Comparison of ENCODE assay signal across 20 mouse cellular contexts in genomic region chr7:28165406-28165805, GRCm38 (mm10). TPM values are rescaled to one million over a fixed set of nuclear protein-coding genes. Genes with fewer than 3 reads are reported as not detected.
DNase-seq lines count a peak whose midpoint lies in the region; ATAC-seq and TF ChIP-seq lines count a peak whose summit lies in the region.
"Had no signal": no experiment of that assay in that cellular context is flagged by ENCODE, and none has a peak within 500 bp of the region (broad histone marks: within the 10 kb centered on the region; RNA-seq: fewer than 3 reads in every experiment).

No protein-coding gene starts in this region.

- no peak for DNase-seq in midbrain, postnatal 0 days (ENCODE audit: low spot score)
- no peak for DNase-seq in midbrain, embryonic 11.5 days (ENCODE audit: low spot score, missing footprints)
- peak; percentile 59 for DNase-seq in MEL (ENCODE audit: low read depth, low spot score)
- no peak for DNase-seq in stomach, postnatal 0 days (ENCODE audit: low spot score)
- no peak for DNase-seq in heart, adult 8-10 months (ENCODE audit: low spot score)
- DNase-seq: adrenal gland, postnatal 10 days; cerebellum, adult 9-10 months; embryo, embryonic 11 days; heart, adult 11 months; kidney, adult 11 months; lung, adult 2 months; right cerebral cortex, postnatal 14 days had no signal

- no peaks in the 10 kb centered on the region for H3K4me1 ChIP-seq in intestine, postnatal 0 days (replicated peaks; ENCODE audit: control insufficient read depth, insufficient read depth, low read length)
- peaks cover 10% of the 10 kb centered on the region for H3K4me1 ChIP-seq in intestine, embryonic 15.5 days (replicated peaks)
- 0 out of 2 replicates have a peak, but pooled peaks cover under 1% of the 10 kb centered on the region for H3K4me1 ChIP-seq in midbrain, postnatal 0 days (ENCODE audit: insufficient read depth, low read length)
- peaks cover 8% of the 10 kb centered on the region for H3K4me1 ChIP-seq in midbrain, embryonic 11.5 days (ENCODE audit: control insufficient read depth, insufficient read depth, low read length)
- H3K4me1 ChIP-seq in MEL (ENCODE audit: control insufficient read depth in 1 of 2, insufficient read depth in 2 of 2, low read length in 2 of 2), result peaks cover 0 to 6% of the 10 kb centered on the region in 2 experiments; a peak in 2 of 4 replicates
- H3K4me1 ChIP-seq in stomach, postnatal 0 days (replicated peaks; ENCODE audit: control insufficient read depth, insufficient read depth), result no peaks in the 10 kb centered on the region

- ATAC-seq in intestine, postnatal 0 days, result no peak
- no peak for ATAC-seq in intestine, embryonic 15.5 days
- no peak for ATAC-seq in midbrain, postnatal 0 days (ENCODE audit: low FRiP score)
- no peak for ATAC-seq in midbrain, embryonic 11.5 days (ENCODE audit: low FRiP score)
- no peak for ATAC-seq in stomach, postnatal 0 days (ENCODE audit: low FRiP score, low TSS enrichment)
- ATAC-seq: forebrain, embryonic 14.5 days; midbrain, embryonic 16.5 days had no signal

- H3K9me3 ChIP-seq in intestine, postnatal 0 days (ENCODE audit: control insufficient read depth), result no peaks in the 10 kb centered on the region
- no peaks in the 10 kb centered on the region for H3K9me3 ChIP-seq in intestine, embryonic 15.5 days
- H3K9me3 ChIP-seq in midbrain, postnatal 0 days (ENCODE audit: low read length), result no peaks in the 10 kb centered on the region
- H3K9me3 ChIP-seq in midbrain, embryonic 11.5 days (ENCODE audit: control insufficient read depth, low read length), result no peaks in the 10 kb centered on the region
- no peaks in the 10 kb centered on the region for H3K9me3 ChIP-seq in MEL (replicated peaks; ENCODE audit: insufficient read depth, low read length)
- no peaks in the 10 kb centered on the region for H3K9me3 ChIP-seq in stomach, postnatal 0 days (ENCODE audit: control insufficient read depth, low read length)
- H3K9me3 ChIP-seq: hindbrain, embryonic 13.5 days had no signal

- H3K9ac ChIP-seq in intestine, postnatal 0 days (ENCODE audit: low read depth, low read length), result no peak overlapping the region
- H3K9ac ChIP-seq in intestine, embryonic 15.5 days, result no peak overlapping the region
- H3K9ac ChIP-seq in midbrain, postnatal 0 days (replicated peaks; ENCODE audit: low read length, poor library complexity, severe bottlenecking), result no peak overlapping the region
- H3K9ac ChIP-seq in midbrain, embryonic 11.5 days (ENCODE audit: low read length), result no peak overlapping the region
- no peak overlapping the region for H3K9ac ChIP-seq in MEL (ENCODE audit: control insufficient read depth, low read depth, low read length, poor library complexity, severe bottlenecking)
- H3K9ac ChIP-seq in stomach, postnatal 0 days (ENCODE audit: low read length), result no peak overlapping the region
- H3K9ac ChIP-seq: hindbrain, embryonic 13.5 days; limb, embryonic 13.5 days had no signal

- H3K27me3 ChIP-seq in intestine, postnatal 0 days (replicated peaks; ENCODE audit: control insufficient read depth, insufficient read depth, low read length), result no peaks in the 10 kb centered on the region
- no peaks in the 10 kb centered on the region for H3K27me3 ChIP-seq in intestine, embryonic 15.5 days (replicated peaks)
- no peaks in the 10 kb centered on the region for H3K27me3 ChIP-seq in midbrain, postnatal 0 days (ENCODE audit: insufficient read depth, low read length)
- no peaks in the 10 kb centered on the region for H3K27me3 ChIP-seq in midbrain, embryonic 11.5 days (ENCODE audit: control insufficient read depth, insufficient read depth, low read length)
- H3K27me3 ChIP-seq in MEL (ENCODE audit: control insufficient read depth in 1 of 2, insufficient read depth in 2 of 2, low read length in 2 of 2), result no peaks in the 10 kb centered on the region
- H3K27me3 ChIP-seq in stomach, postnatal 0 days (ENCODE audit: control insufficient read depth, insufficient read depth, low read length), result no peaks in the 10 kb centered on the region
- H3K27me3 ChIP-seq: hindbrain, embryonic 13.5 days; limb, embryonic 13.5 days had no signal

- no peak for TF ChIP-seq POLR2A in MEL (IDR thresholded peaks at IDR 0.05; ENCODE audit: control insufficient read depth in 1 of 2, insufficient read depth in 1 of 2, low read depth in 1 of 2, low read length in 2 of 2, poor library complexity in 1 of 2)

- TF ChIP-seq EP300 in MEL (IDR thresholded peaks at IDR 0.05; ENCODE audit: low read depth in 1 of 2, low read length in 2 of 2), result no peak
- no peak for TF ChIP-seq EP300 in stomach, postnatal 0 days (optimal IDR thresholded peaks at IDR 0.05)

- 81% methylated on average over 6 of the region's 6 CpGs for WGBS in intestine, postnatal 0 days
- WGBS in intestine, embryonic 15.5 days, result 82% methylated on average over 6 of the region's 6 CpGs
- 84% methylated on average over 6 of the region's 6 CpGs for WGBS in midbrain, postnatal 0 days
- 73% methylated on average over 6 of the region's 6 CpGs for WGBS in midbrain, embryonic 11.5 days
- WGBS in stomach, postnatal 0 days, result 79% methylated on average over 6 of the region's 6 CpGs

- TF ChIP-seq RAD21 in MEL (IDR thresholded peaks at IDR 0.05; ENCODE audit: low read depth, low read length), result no peak

- peaks cover 12% of the 10 kb centered on the region for H3K79me2 ChIP-seq in MEL (ENCODE audit: control insufficient read depth, insufficient read depth, low read length, poor library complexity)

- peak; percentile 47 for TF ChIP-seq CTCF in intestine, postnatal 0 days (IDR thresholded peaks at IDR 0.05; ENCODE audit: low read depth)
- peak; percentile 20; the same call in 1 of the 2 replicates for TF ChIP-seq CTCF in midbrain, postnatal 0 days (IDR thresholded peaks at IDR 0.05)
- peak; percentile 26 to 53 (median 50) for TF ChIP-seq CTCF in MEL (IDR thresholded peaks at IDR 0.05 in 2 of 3, conservative IDR thresholded peaks at IDR 0.05 in 1 of 3; ENCODE audit: control insufficient read depth in 1 of 3, insufficient read depth in 1 of 3, low read depth in 2 of 3, low read length in 3 of 3, poor library complexity in 1 of 3, severe bottlenecking in 1 of 3)
- peak; percentile 40 for TF ChIP-seq CTCF in stomach, postnatal 0 days (IDR thresholded peaks at IDR 0.05; ENCODE audit: low read depth)

- H3K4me3 ChIP-seq in intestine, postnatal 0 days (ENCODE audit: low read depth, low read length), result no peak overlapping the region
- no peak overlapping the region for H3K4me3 ChIP-seq in intestine, embryonic 15.5 days (replicated peaks)
- H3K4me3 ChIP-seq in midbrain, postnatal 0 days (ENCODE audit: low read depth, low read length), result no peak overlapping the region
- H3K4me3 ChIP-seq in midbrain, embryonic 11.5 days (ENCODE audit: low read depth, low read length), result no peak overlapping the region
- H3K4me3 ChIP-seq in MEL (ENCODE audit: control insufficient read depth in 1 of 2, insufficient read depth in 1 of 2, low read depth in 2 of 2, low read length in 2 of 2), result no peak overlapping the region
- no peak overlapping the region for H3K4me3 ChIP-seq in stomach, postnatal 0 days (ENCODE audit: low read depth, low read length)
- H3K4me3 ChIP-seq: hindbrain, embryonic 13.5 days; limb, embryonic 13.5 days had no signal

- no peaks in the 10 kb centered on the region for H3K36me3 ChIP-seq in intestine, postnatal 0 days (ENCODE audit: control insufficient read depth, insufficient read depth)
- no peaks in the 10 kb centered on the region for H3K36me3 ChIP-seq in intestine, embryonic 15.5 days
- no peaks in the 10 kb centered on the region for H3K36me3 ChIP-seq in midbrain, postnatal 0 days (ENCODE audit: insufficient read depth, low read length)
- no peaks in the 10 kb centered on the region for H3K36me3 ChIP-seq in midbrain, embryonic 11.5 days (ENCODE audit: control insufficient read depth, insufficient read depth, low read length)
- no peaks in the 10 kb centered on the region; a peak in 1 of 4 replicates for H3K36me3 ChIP-seq in MEL (ENCODE audit: control insufficient read depth in 1 of 2, insufficient read depth in 2 of 2, low read length in 2 of 2)
- no peaks in the 10 kb centered on the region for H3K36me3 ChIP-seq in stomach, postnatal 0 days (ENCODE audit: control insufficient read depth, insufficient read depth, low read length)
- H3K36me3 ChIP-seq: hindbrain, embryonic 13.5 days; limb, embryonic 13.5 days had no signal

- H3K27ac ChIP-seq in intestine, postnatal 0 days (ENCODE audit: low read depth, low read length), result no peak overlapping the region
- H3K27ac ChIP-seq in intestine, embryonic 15.5 days, result no peak overlapping the region
- no peak overlapping the region for H3K27ac ChIP-seq in midbrain, postnatal 0 days (ENCODE audit: low read depth, low read length)
- no peak overlapping the region for H3K27ac ChIP-seq in midbrain, embryonic 11.5 days (ENCODE audit: low read depth, low read length)
- no peak overlapping the region for H3K27ac ChIP-seq in MEL (ENCODE audit: control insufficient read depth, low read depth, low read length)
- H3K27ac ChIP-seq in stomach, postnatal 0 days (replicated peaks), result no peak overlapping the region
- H3K27ac ChIP-seq: hindbrain, embryonic 13.5 days; limb, embryonic 13.5 days had no signal

- no peak overlapping the region for H3K4me2 ChIP-seq in intestine, postnatal 0 days (replicated peaks; ENCODE audit: low read depth)
- H3K4me2 ChIP-seq in intestine, embryonic 15.5 days (replicated peaks), result no peak overlapping the region
- no peak overlapping the region for H3K4me2 ChIP-seq in midbrain, postnatal 0 days (ENCODE audit: low read depth, low read length, poor library complexity, severe bottlenecking)
- no peak overlapping the region for H3K4me2 ChIP-seq in midbrain, embryonic 11.5 days
- no peak overlapping the region for H3K4me2 ChIP-seq in stomach, postnatal 0 days (replicated peaks; ENCODE audit: low read depth)
- H3K4me2 ChIP-seq: hindbrain, embryonic 13.5 days; limb, embryonic 13.5 days had no signal

RNA-seq across cellular contexts. Expression of gene Fbl, which starts 4.1 kb away (rescaled TPM):
- 60.6 and 67.1 TPM in 2 replicates for polyA plus RNA-seq in intestine, postnatal 0 days (2015; fragmentation: Nextera tagmentation; extraction: Ambion mirVana)
- 133 and 140 TPM in 2 replicates for polyA plus RNA-seq in intestine, embryonic 15.5 days (2015; fragmentation: Nextera tagmentation; extraction: Ambion mirVana)
- total RNA-seq in midbrain, postnatal 0 days (2014; rRNA removed), result 31.9 and 34.4 TPM in 2 replicates
- 51.9 and 60.9 TPM in 2 replicates for polyA plus RNA-seq in midbrain, postnatal 0 days (2015; fragmentation: Nextera tagmentation; extraction: Ambion mirVana)
- 43.2 and 46.0 TPM in 2 replicates for polyA plus RNA-seq in midbrain, embryonic 11.5 days (2014; fragmentation: Nextera tagmentation; extraction: Ambion mirVana)
- 262 and 268 TPM in 2 replicates for total RNA-seq in MEL (2012; rRNA removed)
- polyA plus RNA-seq in MEL (2012; ENCODE audit: insufficient read depth in 1 of 2, insufficient read length in 2 of 2, low read depth in 1 of 2, low replicate concordance in 2 of 2, missing spikeins in 1 of 2), result 100 to 1,000 TPM in 1 of 2 experiments, not detected in 1; 819 TPM
- polyA plus RNA-seq in stomach, postnatal 0 days (2015; fragmentation: Nextera tagmentation; extraction: Ambion mirVana), result 57.1 and 61.6 TPM in 2 replicates
- 10 to 100 TPM; 31.1 to 33.6 (median 32.1) TPM for total RNA-seq in heart, adult 8-10 months (2022)

RNA-seq across cellular contexts. Expression of gene Dyrk1b, which starts 13.9 kb away (rescaled TPM):
- 7.0 and 8.2 TPM in 2 replicates for polyA plus RNA-seq in intestine, postnatal 0 days (2015; fragmentation: Nextera tagmentation; extraction: Ambion mirVana)
- 6.3 and 7.3 TPM in 2 replicates for polyA plus RNA-seq in intestine, embryonic 15.5 days (2015; fragmentation: Nextera tagmentation; extraction: Ambion mirVana)
- total RNA-seq in midbrain, postnatal 0 days (2014; rRNA removed), result 28.8 and 33.3 TPM in 2 replicates
- polyA plus RNA-seq in midbrain, postnatal 0 days (2015; fragmentation: Nextera tagmentation; extraction: Ambion mirVana), result 8.0 TPM in 2 replicates
- 14.5 and 16.0 TPM in 2 replicates for polyA plus RNA-seq in midbrain, embryonic 11.5 days (2014; fragmentation: Nextera tagmentation; extraction: Ambion mirVana)
- 0.69 and 0.85 TPM in 2 replicates for total RNA-seq in MEL (2012; rRNA removed)
- polyA plus RNA-seq in MEL (2012; ENCODE audit: insufficient read depth in 1 of 2, insufficient read length in 2 of 2, low read depth in 1 of 2, low replicate concordance in 2 of 2, missing spikeins in 1 of 2), result under 1 TPM in 1 of 2 experiments, not detected in 1; 0.89 TPM
- 4.6 and 5.7 TPM in 2 replicates for polyA plus RNA-seq in stomach, postnatal 0 days (2015; fragmentation: Nextera tagmentation; extraction: Ambion mirVana)
- 10 to 100 TPM; 24.0 to 34.6 (median 31.8) TPM for total RNA-seq in heart, adult 8-10 months (2022)

RNA-seq across cellular contexts. Expression of gene 9530053A07Rik, which starts 36.1 kb away (rescaled TPM):
- polyA plus RNA-seq in intestine, postnatal 0 days (2015; fragmentation: Nextera tagmentation; extraction: Ambion mirVana), result 2.3 and 2.4 TPM in 2 replicates
- polyA plus RNA-seq in intestine, embryonic 15.5 days (2015; fragmentation: Nextera tagmentation; extraction: Ambion mirVana), result 0.03 and 0.09 TPM in 2 replicates
- 0.16 TPM in 1 of 2 replicates, not detected in the other for total RNA-seq in midbrain, postnatal 0 days (2014; rRNA removed)
- 0.05 and 0.06 TPM in 2 replicates for polyA plus RNA-seq in midbrain, postnatal 0 days (2015; fragmentation: Nextera tagmentation; extraction: Ambion mirVana)
- polyA plus RNA-seq in midbrain, embryonic 11.5 days (2014; fragmentation: Nextera tagmentation; extraction: Ambion mirVana), result 0.03 and 0.08 TPM in 2 replicates
- total RNA-seq in MEL (2012; rRNA removed), result not detected in 2 replicates
- not detected for polyA plus RNA-seq in MEL (2012; ENCODE audit: insufficient read depth in 1 of 2, insufficient read length in 2 of 2, low read depth in 1 of 2, low replicate concordance in 2 of 2, missing spikeins in 1 of 2)
- polyA plus RNA-seq in stomach, postnatal 0 days (2015; fragmentation: Nextera tagmentation; extraction: Ambion mirVana), result 0.08 and 0.12 TPM in 2 replicates
- not detected for total RNA-seq in heart, adult 8-10 months (2022)
- total RNA-seq: adrenal gland, postnatal 10 days; gastrocnemius, adult 18-20 months; megakaryocyte, adult 5-6 weeks had no signal
